7 mouse cellular contexts compared by ENCODE assay signal in the genomic region with DNA sequence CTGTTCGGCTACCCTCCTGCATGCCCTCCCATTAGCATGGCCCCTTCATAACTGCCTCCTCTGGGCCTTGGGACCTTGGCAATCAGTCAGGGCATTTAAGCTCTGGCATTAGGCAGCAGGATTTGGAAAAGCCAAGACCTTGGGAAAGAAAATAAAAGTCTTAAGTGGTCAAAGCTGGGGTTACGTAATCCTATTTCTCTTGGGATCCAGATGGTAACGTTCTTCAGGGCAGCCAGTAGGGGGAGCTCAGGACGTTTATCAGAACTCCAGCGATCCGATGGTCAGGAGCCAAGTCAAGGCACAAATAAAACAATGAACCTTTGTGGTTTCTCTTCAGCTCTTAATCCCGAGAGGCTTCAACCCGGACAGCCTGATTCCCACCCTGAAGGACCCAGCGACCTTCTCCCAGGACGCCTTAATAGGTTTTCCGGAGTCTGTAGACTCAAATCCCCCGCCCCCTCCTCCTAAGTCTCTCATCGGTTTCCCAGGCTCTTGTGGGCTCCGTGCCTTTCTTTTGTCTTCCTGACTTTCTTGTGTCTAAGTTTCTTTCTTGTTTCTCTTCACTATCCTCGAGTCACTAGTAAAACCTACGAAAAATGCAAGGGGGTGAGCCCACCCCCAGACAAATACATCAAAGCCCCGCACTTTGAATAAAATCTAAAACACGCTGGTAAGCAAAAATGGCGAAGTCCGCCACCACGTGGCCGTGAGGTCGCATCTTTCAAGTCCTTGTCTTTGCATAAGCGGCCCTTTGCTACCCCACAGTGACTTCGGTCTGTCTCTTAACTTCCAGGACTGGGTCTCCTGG. TPM values are rescaled to one million over a fixed set of nuclear protein-coding genes. Genes with fewer than 3 reads are reported as not detected.
A peak's percentile ranks its signal among the peaks of the same experiment; 100 is the strongest.
DNase-seq lines count a peak whose midpoint lies in the region; ATAC-seq lines count a peak whose summit lies in the region.

No protein-coding gene starts in this region.

- DNase-seq in adipocyte (ENCODE audit: low spot score): peak; percentile 98
- peak; percentile 50 to 51 for DNase-seq in gastrocnemius, adult 8-10 months (ENCODE audit: low spot score in 2 of 2)
- DNase-seq in hindlimb bud, embryonic 11.5 days (ENCODE audit: extremely low spot score, low read depth, low spot score): peak; percentile 87
- DNase-seq in left cerebral cortex, postnatal 10 days (ENCODE audit: extremely low spot score in 1 of 2, low spot score in 2 of 2): peak; percentile 84 to 92
- peak; percentile 61 to 63 for DNase-seq in right cerebral cortex, postnatal 36 days (ENCODE audit: low spot score in 2 of 2)

- intact Hi-C loops in left cerebral cortex, postnatal 10 days (cut with DNase I): loop anchor here (5.0 to 10.0 kb wide), 5 partner anchors 127 to 510 kb away; partner anchors contain the start of genes Lrrc58 and Stxbp5l

- ATAC-seq in common myeloid progenitor, adult 5-6 weeks (replicated peaks; ENCODE audit: low read depth, poor library complexity, severe bottlenecking): peak; percentile 83
- peak; percentile 81 for ATAC-seq in megakaryocyte-erythroid progenitor cell, adult 5-6 weeks (replicated peaks; ENCODE audit: low FRiP score, low TSS enrichment, poor library complexity, severe bottlenecking)

RNA-seq across cellular contexts. Expression of gene Ndufb4, which starts 30.6 kb away (rescaled TPM):
- 13.9 and 22.6 TPM in 2 replicates for total RNA-seq in common myeloid progenitor, adult 5-6 weeks (2017)
- 100 to 1,000 TPM; 161 to 184 (median 165) TPM for total RNA-seq in gastrocnemius, adult 8-10 months (2022)
- total RNA-seq in left cerebral cortex, postnatal 10 days (2021): 10 to 100 TPM; 72.5 to 73.8 TPM
- 48.1 and 63.1 TPM in 2 replicates for total RNA-seq in megakaryocyte-erythroid progenitor cell, adult 5-6 weeks (2014; fragmentation: Nextera tagmentation)
- 9.9 and 30.6 TPM in 2 replicates for total RNA-seq in megakaryocyte-erythroid progenitor cell, adult 5-6 weeks (2017)

Comparison
In these comparisons a context has a peak if more than half of its experiments do, and no peak if none do; other contexts are left out.
1. Peak in every context shown above with its lines: DNase-seq and ATAC-seq.